ENCODE assay signal across 13 mouse cellular contexts in the genomic region with DNA sequence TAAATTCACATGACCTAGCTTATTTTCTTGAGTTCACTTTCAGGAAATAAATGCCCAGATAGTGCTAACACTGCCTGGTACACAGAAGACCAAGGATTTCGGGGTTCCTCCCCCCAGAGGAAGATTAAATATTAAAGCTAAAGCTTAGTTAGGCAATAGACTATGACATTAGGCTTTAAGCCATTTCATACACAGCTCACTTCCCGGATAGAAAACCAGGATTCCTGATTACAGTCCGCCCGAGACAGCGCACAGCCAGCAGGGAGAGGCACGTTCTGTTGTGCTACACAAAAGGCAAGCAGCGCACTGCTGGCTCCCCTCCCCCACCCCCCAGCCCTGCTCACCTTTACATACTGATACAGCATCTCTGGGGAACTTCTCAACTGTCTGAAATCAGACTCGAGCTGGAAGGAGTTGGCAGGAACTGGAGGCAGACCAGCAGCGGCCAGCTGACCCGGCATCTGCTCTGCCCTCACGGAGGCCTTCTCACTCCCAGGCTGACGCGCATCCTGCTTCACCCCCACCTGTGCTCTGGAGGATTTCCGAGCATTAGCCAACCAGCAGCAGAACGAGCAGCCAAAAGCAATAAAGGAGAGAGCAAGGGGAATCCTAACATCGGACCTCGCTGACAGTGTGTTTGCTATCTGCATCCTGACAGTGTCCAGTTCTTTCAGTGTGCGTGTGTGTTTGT. TPM values are rescaled to one million over a fixed set of nuclear protein-coding genes. Genes with fewer than 3 reads are reported as not detected.
DNase-seq lines count a peak whose midpoint lies in the region; ATAC-seq and TF ChIP-seq lines count a peak whose summit lies in the region.
"Had no signal": no experiment of that assay in that cellular context is flagged by ENCODE, and none has a peak within 500 bp of the region (broad histone marks: within the 10 kb centered on the region; RNA-seq: fewer than 3 reads in every experiment).

No protein-coding gene starts in this region.

- WGBS in heart, embryonic 12.5 days: 78% methylated on average over 18 of the region's 18 CpGs
- WGBS in heart, embryonic 11.5 days (ENCODE audit: insufficient replicate concordance): 80% methylated on average over 18 of the region's 18 CpGs
- WGBS in liver, postnatal 0 days (ENCODE audit: insufficient replicate concordance): 71% methylated on average over 18 of the region's 18 CpGs
- WGBS in liver, embryonic 12.5 days (ENCODE audit: insufficient replicate concordance): 80% methylated on average over 18 of the region's 18 CpGs
- WGBS in hindbrain, embryonic 15.5 days: 66% methylated on average over 18 of the region's 18 CpGs
- 54% methylated on average over 18 of the region's 18 CpGs for WGBS in midbrain, postnatal 0 days

- H3K36me3 ChIP-seq in heart, embryonic 12.5 days: peaks cover 89% of the 10 kb centered on the region
- peaks cover 36% of the 10 kb centered on the region for H3K36me3 ChIP-seq in heart, embryonic 11.5 days (ENCODE audit: control insufficient read depth, insufficient read depth, low read length)
- H3K36me3 ChIP-seq in liver, postnatal 0 days (replicated peaks; ENCODE audit: insufficient read depth, low read length): peaks cover 33% of the 10 kb centered on the region
- peaks cover 92% of the 10 kb centered on the region for H3K36me3 ChIP-seq in liver, embryonic 12.5 days
- H3K36me3 ChIP-seq in hindbrain, embryonic 15.5 days: peaks cover 71% of the 10 kb centered on the region
- peaks cover 77% of the 10 kb centered on the region for H3K36me3 ChIP-seq in midbrain, postnatal 0 days (ENCODE audit: insufficient read depth, low read length)

- no peak for TF ChIP-seq EP300 in liver, postnatal 0 days (IDR thresholded peaks at IDR 0.05; ENCODE audit: low read depth)

- TF ChIP-seq CTCF in liver, postnatal 0 days (IDR thresholded peaks at IDR 0.05; ENCODE audit: low read depth): no peak
- no peak for TF ChIP-seq CTCF in midbrain, postnatal 0 days (IDR thresholded peaks at IDR 0.05)

- 0 out of 2 replicates have a peak, but pooled peaks have one; percentile 33 for ATAC-seq in heart, embryonic 12.5 days (ENCODE audit: insufficient number of reproducible peaks, low FRiP score)
- ATAC-seq in heart, embryonic 11.5 days (replicated peaks; ENCODE audit: insufficient number of reproducible peaks, low FRiP score, low TSS enrichment): no peak
- ATAC-seq in liver, postnatal 0 days: peak; percentile 29; the same call in 1 of the 2 replicates
- no peak for ATAC-seq in liver, embryonic 12.5 days
- no peak for ATAC-seq in hindbrain, embryonic 15.5 days (ENCODE audit: low FRiP score, low read depth)
- ATAC-seq in midbrain, postnatal 0 days (ENCODE audit: low FRiP score): no peak

- H3K27me3 ChIP-seq in heart, embryonic 12.5 days (replicated peaks): no peaks in the 10 kb centered on the region
- no peaks in the 10 kb centered on the region for H3K27me3 ChIP-seq in heart, embryonic 11.5 days (ENCODE audit: control insufficient read depth, insufficient read depth, low read length)
- no peaks in the 10 kb centered on the region for H3K27me3 ChIP-seq in liver, postnatal 0 days (ENCODE audit: insufficient read depth, low read length)
- no peaks in the 10 kb centered on the region for H3K27me3 ChIP-seq in liver, embryonic 12.5 days (replicated peaks)
- no peaks in the 10 kb centered on the region for H3K27me3 ChIP-seq in hindbrain, embryonic 15.5 days
- no peaks in the 10 kb centered on the region for H3K27me3 ChIP-seq in midbrain, postnatal 0 days (ENCODE audit: insufficient read depth, low read length)
- H3K27me3 ChIP-seq: embryonic facial prominence, embryonic 15.5 days; limb, embryonic 12.5 days had no signal

- H3K4me2 ChIP-seq in heart, embryonic 12.5 days: no peak overlapping the region
- no peak overlapping the region for H3K4me2 ChIP-seq in heart, embryonic 11.5 days
- no peak overlapping the region for H3K4me2 ChIP-seq in liver, postnatal 0 days (ENCODE audit: low read depth, low read length)
- no peak overlapping the region for H3K4me2 ChIP-seq in liver, embryonic 12.5 days
- H3K4me2 ChIP-seq in hindbrain, embryonic 15.5 days: no peak overlapping the region; the same call in 1 of the 2 replicates
- H3K4me2 ChIP-seq in midbrain, postnatal 0 days (ENCODE audit: low read depth, low read length, poor library complexity, severe bottlenecking): no peak overlapping the region; the same call in 1 of the 2 replicates
- H3K4me2 ChIP-seq: embryonic facial prominence, embryonic 15.5 days; limb, embryonic 12.5 days had no signal

- no peak for DNase-seq in liver, postnatal 0 days
- DNase-seq in midbrain, postnatal 0 days (ENCODE audit: low spot score): peak; percentile 44
- DNase-seq in thymus, postnatal 14 days: no peak
- no peak for DNase-seq in cerebellum, postnatal 25 days
- DNase-seq: cerebellum, adult 2 months; layer of hippocampus, adult 9-11 months; lung, postnatal 36 days had no signal

- H3K27ac ChIP-seq in heart, embryonic 12.5 days (ENCODE audit: poor library complexity, severe bottlenecking): no peak overlapping the region
- no peak overlapping the region for H3K27ac ChIP-seq in heart, embryonic 11.5 days (ENCODE audit: low read depth, low read length)
- H3K27ac ChIP-seq in liver, postnatal 0 days (ENCODE audit: low read depth): no peak overlapping the region
- H3K27ac ChIP-seq in liver, embryonic 12.5 days: no peak overlapping the region
- H3K27ac ChIP-seq in hindbrain, embryonic 15.5 days (replicated peaks): peak overlapping the region; percentile 59
- no peak overlapping the region for H3K27ac ChIP-seq in midbrain, postnatal 0 days (ENCODE audit: low read depth, low read length)
- H3K27ac ChIP-seq: embryonic facial prominence, embryonic 15.5 days; limb, embryonic 12.5 days had no signal

- H3K4me1 ChIP-seq in heart, embryonic 12.5 days (replicated peaks): no peaks in the 10 kb centered on the region
- no peaks in the 10 kb centered on the region for H3K4me1 ChIP-seq in heart, embryonic 11.5 days (ENCODE audit: control insufficient read depth, insufficient read depth, low read length)
- H3K4me1 ChIP-seq in liver, postnatal 0 days (ENCODE audit: insufficient read depth): no peaks in the 10 kb centered on the region
- peaks cover 19% of the 10 kb centered on the region; the same call in 1 of the 2 replicates for H3K4me1 ChIP-seq in liver, embryonic 12.5 days
- 0 out of 2 replicates have a peak, but pooled peaks cover 4% of the 10 kb centered on the region for H3K4me1 ChIP-seq in hindbrain, embryonic 15.5 days (replicated peaks)
- H3K4me1 ChIP-seq in midbrain, postnatal 0 days (ENCODE audit: insufficient read depth, low read length): no peaks in the 10 kb centered on the region
- H3K4me1 ChIP-seq: embryonic facial prominence, embryonic 15.5 days; limb, embryonic 12.5 days had no signal

- H3K4me3 ChIP-seq in heart, embryonic 12.5 days: no peak overlapping the region
- H3K4me3 ChIP-seq in heart, embryonic 11.5 days (ENCODE audit: low read depth, low read length): no peak overlapping the region
- H3K4me3 ChIP-seq in liver, postnatal 0 days (ENCODE audit: low read depth, low read length): no peak overlapping the region
- H3K4me3 ChIP-seq in liver, embryonic 12.5 days: no peak overlapping the region
- no peak overlapping the region for H3K4me3 ChIP-seq in hindbrain, embryonic 15.5 days
- H3K4me3 ChIP-seq in midbrain, postnatal 0 days (ENCODE audit: low read depth, low read length): no peak overlapping the region
- H3K4me3 ChIP-seq: embryonic facial prominence, embryonic 15.5 days; limb, embryonic 12.5 days had no signal

- no peak overlapping the region for H3K9ac ChIP-seq in heart, embryonic 12.5 days
- H3K9ac ChIP-seq in heart, embryonic 11.5 days (ENCODE audit: low read depth, low read length): no peak overlapping the region
- H3K9ac ChIP-seq in liver, postnatal 0 days (replicated peaks): no peak overlapping the region
- no peak overlapping the region for H3K9ac ChIP-seq in liver, embryonic 12.5 days
- no peak overlapping the region for H3K9ac ChIP-seq in hindbrain, embryonic 15.5 days
- H3K9ac ChIP-seq in midbrain, postnatal 0 days (replicated peaks; ENCODE audit: low read length, poor library complexity, severe bottlenecking): no peak overlapping the region
- H3K9ac ChIP-seq: embryonic facial prominence, embryonic 15.5 days; limb, embryonic 12.5 days had no signal

- no peaks in the 10 kb centered on the region for H3K9me3 ChIP-seq in heart, embryonic 12.5 days (replicated peaks)
- no peaks in the 10 kb centered on the region for H3K9me3 ChIP-seq in heart, embryonic 11.5 days (replicated peaks; ENCODE audit: control insufficient read depth, low read length)
- H3K9me3 ChIP-seq in liver, postnatal 0 days (ENCODE audit: low read length): no peaks in the 10 kb centered on the region
- no peaks in the 10 kb centered on the region for H3K9me3 ChIP-seq in liver, embryonic 12.5 days (replicated peaks)
- H3K9me3 ChIP-seq in hindbrain, embryonic 15.5 days: no peaks in the 10 kb centered on the region
- no peaks in the 10 kb centered on the region for H3K9me3 ChIP-seq in midbrain, postnatal 0 days (ENCODE audit: low read length)
- H3K9me3 ChIP-seq: embryonic facial prominence, embryonic 15.5 days; limb, embryonic 12.5 days had no signal

RNA-seq across cellular contexts. Expression of a gene that starts 25.5 kb away (rescaled TPM):
- 21.5 and 23.7 TPM in 2 replicates for polyA plus RNA-seq in heart, embryonic 12.5 days (2016; fragmentation: Nextera tagmentation; extraction: Ambion mirVana)
- polyA plus RNA-seq in heart, embryonic 11.5 days (2014; fragmentation: Nextera tagmentation; extraction: Ambion mirVana): 30.4 and 30.5 TPM in 2 replicates
- 6.7 and 7.8 TPM in 2 replicates for polyA plus RNA-seq in liver, postnatal 0 days (2015; fragmentation: Nextera tagmentation; extraction: Ambion mirVana)
- 19.5 and 20.0 TPM in 2 replicates for polyA plus RNA-seq in liver, embryonic 12.5 days (2016; fragmentation: Nextera tagmentation; extraction: Ambion mirVana)
- polyA plus RNA-seq in hindbrain, embryonic 15.5 days (2015; fragmentation: Nextera tagmentation; extraction: Ambion mirVana): 31.7 and 34.7 TPM in 2 replicates
- 21.8 and 35.2 TPM in 2 replicates for total RNA-seq in midbrain, postnatal 0 days (2014; rRNA removed)
- 44.4 and 46.2 TPM in 2 replicates for polyA plus RNA-seq in midbrain, postnatal 0 days (2015; fragmentation: Nextera tagmentation; extraction: Ambion mirVana)

RNA-seq across cellular contexts. Expression of a gene that starts 51.0 kb away (rescaled TPM):
- 0.14 and 0.15 TPM in 2 replicates for polyA plus RNA-seq in heart, embryonic 12.5 days (2016; fragmentation: Nextera tagmentation; extraction: Ambion mirVana)
- polyA plus RNA-seq in heart, embryonic 11.5 days (2014; fragmentation: Nextera tagmentation; extraction: Ambion mirVana): 0.20 TPM in 1 of 2 replicates, not detected in the other
- 0.66 and 0.82 TPM in 2 replicates for polyA plus RNA-seq in liver, postnatal 0 days (2015; fragmentation: Nextera tagmentation; extraction: Ambion mirVana)
- not detected in 2 replicates for polyA plus RNA-seq in liver, embryonic 12.5 days (2016; fragmentation: Nextera tagmentation; extraction: Ambion mirVana)
- 0.30 and 0.38 TPM in 2 replicates for polyA plus RNA-seq in hindbrain, embryonic 15.5 days (2015; fragmentation: Nextera tagmentation; extraction: Ambion mirVana)
- total RNA-seq in midbrain, postnatal 0 days (2014; rRNA removed): 0.33 and 0.66 TPM in 2 replicates
- polyA plus RNA-seq in midbrain, postnatal 0 days (2015; fragmentation: Nextera tagmentation; extraction: Ambion mirVana): 0.20 TPM in 2 replicates

Comparison
In these comparisons a context has a peak if more than half of its experiments do, and no peak if none do; other contexts are left out.
1. ATAC-seq: peak in heart, embryonic 12.5 days (single experiment) and liver, postnatal 0 days (single experiment); none in heart, embryonic 11.5 days (single experiment), liver, embryonic 12.5 days (single experiment), hindbrain, embryonic 15.5 days (single experiment) and midbrain, postnatal 0 days (single experiment).